Mouse (Mus musculus) stomach, postnatal 0 days (tissue): ENCODE results near the gene Ell.

Experiments
- CTCF ChIP-seq: IDR thresholded peaks from 2 replicates; pipeline ENCODE4 v1.5.1; 2016; ENCODE audit warnings: antibody characterized with exemption, low read depth, mild to moderate bottlenecking, moderate library complexity
- EP300 ChIP-seq: optimal IDR thresholded peaks from 2 replicates; pipeline ENCODE3; 2016; ENCODE audit warnings: antibody characterized with exemption

GRCm38 (mm10) chr8:70625104-70625503 lies 85.8 kb downstream of the Ell start:
- TF ChIP-seq CTCF: peak; percentile 77
- TF ChIP-seq EP300: no peak
